Mouse (Mus musculus): Measurements from ENCODE around the gene Cebpg. TPM values are rescaled to one million over a fixed set of nuclear protein-coding genes. Genes with fewer than 3 reads are reported as not detected.

Gene Cebpg
- polyA plus RNA-seq, 1 experiment from 2014 or later: 61.7 TPM

DNA sequence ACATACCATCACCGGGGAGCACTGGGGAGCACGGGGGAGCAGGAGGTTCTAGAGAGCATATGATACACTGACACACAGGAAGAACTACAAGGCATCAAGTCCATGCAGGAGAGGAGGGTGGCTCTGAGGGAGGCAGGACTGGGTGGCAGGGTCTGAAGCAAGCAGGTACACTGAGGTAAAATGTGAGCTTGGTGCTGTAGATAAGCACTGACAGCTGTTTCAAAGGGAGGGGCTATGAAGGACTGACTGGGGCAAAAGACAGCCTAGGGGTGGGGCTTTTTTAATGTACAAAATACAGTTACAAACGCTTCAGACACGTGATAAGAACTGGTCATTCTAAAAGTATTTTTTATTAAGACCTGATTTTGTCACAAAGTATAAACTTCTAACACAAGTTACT lies 10.3 kb downstream of the Cebpg start:
- Histone ChIP-seq H3K4me3 (no peak overlapping the region), H3K27me3 (no peaks in the 10 kb centered on the region), H3K36me3 (ENCODE audit: poor library complexity, severe bottlenecking) (peaks cover 67% of the 10 kb centered on the region), H3K9me3 (replicated peaks) (no peaks in the 10 kb centered on the region), H3K4me2 (no peak overlapping the region), H3K4me1 (no peaks in the 10 kb centered on the region), H3K27ac (no peak overlapping the region), H3K9ac (no peak overlapping the region)
- ATAC-seq: no peak
- 89% methylated on average over 4 of the region's 4 CpGs for WGBS

DNA sequence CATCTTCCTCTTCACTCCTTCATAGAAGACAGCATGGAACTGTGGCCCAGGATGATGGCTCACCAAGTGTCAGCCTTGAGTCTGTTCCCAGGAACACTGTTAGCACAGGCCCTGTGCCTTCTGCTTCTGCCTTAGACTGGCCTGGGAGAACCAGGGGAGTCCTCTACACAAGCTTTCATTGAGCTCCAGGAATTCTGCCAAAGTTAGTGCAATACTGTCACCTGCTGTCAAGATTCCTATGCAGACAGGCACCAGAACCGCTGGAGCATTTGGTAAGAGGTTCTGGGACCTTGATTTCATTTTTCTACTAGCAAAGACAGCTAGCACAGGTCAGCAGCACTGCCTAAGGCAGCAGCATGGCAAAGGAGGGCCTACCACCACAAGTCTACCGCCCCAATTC lies 11.7 kb downstream of the Cebpg start:
- Histone ChIP-seq H3K9ac (no peak overlapping the region), H3K27me3 (no peaks in the 10 kb centered on the region), H3K36me3 (ENCODE audit: poor library complexity, severe bottlenecking) (peaks cover 63% of the 10 kb centered on the region), H3K27ac (no peak overlapping the region), H3K9me3 (replicated peaks) (no peaks in the 10 kb centered on the region), H3K4me3 (no peak overlapping the region), H3K4me2 (no peak overlapping the region), H3K4me1 (no peaks in the 10 kb centered on the region)
- ATAC-seq: no peak
- WGBS: 96% methylated on average over 2 of the region's 2 CpGs

DNA sequence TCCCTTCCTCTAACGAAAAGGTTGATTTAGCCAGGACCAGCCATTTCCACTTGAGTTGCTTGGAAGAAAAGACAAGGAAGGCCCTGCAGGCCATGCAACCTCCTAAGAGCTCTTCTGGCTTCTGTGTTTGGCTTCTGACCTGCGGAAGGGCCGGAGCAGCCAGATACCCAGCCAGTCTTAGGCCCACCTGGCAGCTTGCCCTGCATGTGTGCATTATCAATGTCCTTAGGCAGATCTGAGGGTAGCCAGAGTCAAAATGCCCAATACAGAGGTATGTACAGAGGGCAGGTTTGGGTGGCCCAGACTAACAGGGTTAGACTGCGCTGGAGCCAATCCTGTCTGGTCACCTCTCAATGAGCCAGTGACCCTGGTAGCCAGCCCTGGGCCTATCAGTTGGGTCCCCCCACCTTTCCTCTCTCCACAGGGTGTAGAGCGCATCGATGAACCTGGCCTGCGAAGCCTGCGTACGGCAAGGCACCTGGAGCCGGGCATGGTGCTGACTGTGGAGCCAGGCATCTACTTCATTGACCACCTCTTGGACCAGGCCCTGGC lies 13.0 kb downstream of the Cebpg start:
- H3K4me2 ChIP-seq: no peak overlapping the region
- H3K27me3 ChIP-seq: no peaks in the 10 kb centered on the region
- H3K4me1 ChIP-seq: no peaks in the 10 kb centered on the region
- 93% methylated on average over 10 of the region's 10 CpGs for WGBS
- no peaks in the 10 kb centered on the region for H3K9me3 ChIP-seq (replicated peaks)
- H3K36me3 ChIP-seq (ENCODE audit: poor library complexity, severe bottlenecking): peaks cover 59% of the 10 kb centered on the region
- no peak for ATAC-seq
- no peak overlapping the region for H3K4me3 ChIP-seq
- no peak overlapping the region for H3K27ac ChIP-seq
- no peak overlapping the region for H3K9ac ChIP-seq

- Histone ChIP-seq H3K4me3 (no peak overlapping the region), H3K27ac (no peak overlapping the region), H3K4me2 (no peak overlapping the region), H3K36me3 (ENCODE audit: poor library complexity, severe bottlenecking) (peaks cover 59% of the 10 kb centered on the region), H3K9ac (no peak overlapping the region), H3K4me1 (no peaks in the 10 kb centered on the region), H3K27me3 (no peaks in the 10 kb centered on the region), H3K9me3 (replicated peaks) (no peaks in the 10 kb centered on the region)
- ATAC-seq: no peak
- WGBS: 91% methylated on average over 5 of the region's 5 CpGs
Observed at GRCm38 (mm10) chr7:35042759-35043217, 13.6 kb downstream of the Cebpg start.

- Histone ChIP-seq H3K9ac (no peak overlapping the region), H3K4me2 (no peak overlapping the region), H3K9me3 (replicated peaks) (no peaks in the 10 kb centered on the region), H3K27me3 (no peaks in the 10 kb centered on the region), H3K27ac (no peak overlapping the region), H3K4me3 (no peak overlapping the region), H3K36me3 (ENCODE audit: poor library complexity, severe bottlenecking) (peaks cover 61% of the 10 kb centered on the region), H3K4me1 (no peaks in the 10 kb centered on the region)
- ATAC-seq: no peak
Observed at GRCm38 (mm10) chr7:35042209-35042554, 14.2 kb downstream of the Cebpg start.

DNA sequence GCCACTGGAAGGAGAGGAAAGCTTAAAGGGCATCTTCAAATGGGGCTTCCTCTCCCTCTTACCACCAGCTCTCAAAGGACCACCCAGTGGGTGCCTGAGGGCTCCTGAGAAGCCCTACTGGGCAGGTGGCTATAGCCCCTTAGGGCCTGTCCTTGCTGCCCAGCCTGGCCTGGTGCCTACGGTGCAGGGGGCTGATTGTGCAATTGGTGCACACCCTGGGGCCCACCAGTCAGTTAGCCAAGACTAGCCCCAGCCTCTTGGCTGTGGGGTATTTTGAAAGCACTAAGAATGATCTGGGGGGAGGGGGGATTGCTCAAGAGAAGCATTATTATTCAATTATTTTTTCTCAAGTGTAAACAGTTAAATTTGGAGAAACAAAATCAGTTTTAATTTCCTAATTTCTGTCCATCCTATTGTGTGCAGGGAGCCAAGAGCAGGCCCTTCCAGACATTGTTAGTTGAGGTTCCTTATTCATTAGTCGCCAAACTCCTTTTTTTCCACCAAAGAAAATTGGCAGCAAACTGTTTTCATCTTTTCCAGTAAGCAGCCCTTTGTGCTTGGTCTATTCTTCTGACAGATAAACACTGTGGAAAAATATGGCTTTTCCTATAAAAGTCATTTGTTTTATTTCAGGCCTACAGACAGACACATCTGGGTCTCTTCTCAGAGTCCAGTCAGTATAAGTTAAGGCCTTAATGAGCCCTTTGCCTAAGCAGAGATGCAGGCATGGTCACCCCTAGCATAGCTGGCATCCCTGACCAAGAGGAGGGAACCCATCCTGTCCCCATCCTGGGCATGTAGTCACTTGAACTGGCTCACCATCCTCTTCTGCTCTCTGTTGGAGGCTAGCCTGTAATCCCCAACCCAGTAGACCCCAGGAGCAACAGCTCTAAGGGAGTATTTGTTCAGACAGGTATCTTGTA lies 14.8 kb downstream of the Cebpg start:
- Histone ChIP-seq H3K4me2 (no peak overlapping the region), H3K4me3 (no peak overlapping the region), H3K9me3 (replicated peaks) (no peaks in the 10 kb centered on the region), H3K9ac (no peak overlapping the region), H3K4me1 (peaks cover under 1% of the 10 kb centered on the region; the same call in 1 of the 2 replicates), H3K27me3 (no peaks in the 10 kb centered on the region), H3K27ac (no peak overlapping the region), H3K36me3 (ENCODE audit: poor library complexity, severe bottlenecking) (peaks cover 57% of the 10 kb centered on the region)
- no peak for ATAC-seq
- WGBS: 69% methylated on average over 2 of the region's 2 CpGs

DNA sequence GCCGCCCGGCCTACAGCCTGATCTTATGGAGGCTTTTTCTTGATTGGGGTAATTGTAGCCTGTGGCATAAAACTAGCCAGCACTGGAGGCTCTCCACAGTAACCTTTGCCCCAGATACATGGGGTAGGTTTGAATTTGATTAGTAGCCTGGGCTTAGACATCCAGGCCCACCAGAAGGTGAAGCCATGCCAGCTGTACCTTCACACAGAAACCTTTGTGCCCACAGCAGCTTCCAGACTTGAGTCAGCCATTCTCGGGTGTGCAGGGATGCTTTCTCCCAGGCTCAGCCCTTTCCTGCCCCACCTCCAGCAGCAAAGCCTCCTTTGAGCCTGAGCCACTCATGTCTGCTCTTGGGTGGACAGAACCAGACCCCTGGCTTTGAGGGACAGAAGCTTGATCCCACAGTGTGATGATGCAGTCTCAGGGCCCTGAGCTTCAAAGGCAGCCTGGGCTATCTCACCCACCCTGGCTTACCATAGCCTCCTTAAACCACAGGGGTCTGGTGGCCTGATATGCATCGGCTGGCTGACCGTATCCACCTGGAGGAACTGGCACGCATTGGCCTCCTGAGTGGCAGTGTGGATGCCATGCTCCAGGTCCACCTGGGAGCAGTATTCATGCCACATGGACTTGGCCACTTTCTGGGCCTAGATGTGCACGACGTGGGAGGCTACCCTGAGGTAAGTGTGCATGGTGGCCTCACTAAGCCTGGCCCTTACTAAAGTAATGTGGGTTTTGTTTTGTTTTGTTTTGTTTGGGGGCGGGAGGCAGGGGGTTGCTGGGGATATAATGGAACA lies 16.0 kb downstream of the Cebpg start:
- no peak overlapping the region for H3K9ac ChIP-seq
- 94% methylated on average over 9 of the region's 9 CpGs for WGBS

GRCm38 (mm10) chr7:35037408-35037807 lies 19.0 kb downstream of the Cebpg start:
- Histone ChIP-seq H3K36me3 (ENCODE audit: poor library complexity, severe bottlenecking) (peaks cover 31% of the 10 kb centered on the region), H3K4me3 (no peak overlapping the region), H3K4me2 (no peak overlapping the region), H3K9me3 (replicated peaks) (no peaks in the 10 kb centered on the region), H3K9ac (no peak overlapping the region), H3K4me1 (peaks cover 8% of the 10 kb centered on the region; the same call in 1 of the 2 replicates), H3K27me3 (no peaks in the 10 kb centered on the region), H3K27ac (no peak overlapping the region)
- ATAC-seq: no peak
- WGBS: 94% methylated on average over 6 of the region's 6 CpGs

More for the DNA sequence above, 16.0 kb downstream of the Cebpg start:
- Histone ChIP-seq H3K4me3 (no peak overlapping the region), H3K9me3 (replicated peaks) (no peaks in the 10 kb centered on the region), H3K27ac (no peak overlapping the region), H3K36me3 (ENCODE audit: poor library complexity, severe bottlenecking) (peaks cover 46% of the 10 kb centered on the region), H3K27me3 (no peaks in the 10 kb centered on the region), H3K4me2 (no peak overlapping the region), H3K4me1 (peaks cover 8% of the 10 kb centered on the region; the same call in 1 of the 2 replicates)
- ATAC-seq: no peak

DNA sequence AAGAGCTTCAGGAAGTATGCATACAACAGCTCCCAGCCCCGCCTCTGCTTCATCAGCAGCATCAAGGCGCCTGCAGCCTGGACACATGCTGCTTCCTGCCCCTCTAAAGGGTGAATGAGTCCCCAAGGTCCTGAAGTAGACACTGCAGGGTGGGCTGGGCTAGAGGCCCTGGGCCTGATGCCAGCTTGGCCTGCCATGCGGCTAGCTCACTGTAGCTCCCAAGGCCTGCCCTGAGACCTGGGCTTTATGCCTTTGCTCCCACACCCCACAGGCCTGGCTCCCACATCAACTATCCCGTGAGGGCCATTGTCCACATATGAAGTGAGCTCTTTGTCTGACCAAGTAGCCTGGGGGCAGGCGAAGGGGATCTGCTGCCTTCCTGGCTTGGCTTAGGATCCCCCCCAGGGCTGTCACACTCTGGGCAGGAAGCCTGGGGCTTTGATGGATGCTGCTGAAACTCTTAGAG lies 20.1 kb downstream of the Cebpg start:
- Histone ChIP-seq H3K36me3 (ENCODE audit: poor library complexity, severe bottlenecking) (peaks cover 41% of the 10 kb centered on the region), H3K27ac (peak overlapping the region; percentile 36; the same call in 1 of the 2 replicates), H3K4me1 (peaks cover 8% of the 10 kb centered on the region; the same call in 1 of the 2 replicates), H3K9me3 (replicated peaks) (no peaks in the 10 kb centered on the region), H3K9ac (no peak overlapping the region), H3K4me3 (no peak overlapping the region), H3K27me3 (no peaks in the 10 kb centered on the region), H3K4me2 (no peak overlapping the region)
- WGBS: 55% methylated on average over 5 of the region's 5 CpGs
- ATAC-seq: peak; percentile 44; the same call in 1 of the 2 replicates

GRCm38 (mm10) chr7:35035565-35035964 lies 20.8 kb downstream of the Cebpg start:
- no peak overlapping the region for H3K9ac ChIP-seq
- H3K36me3 ChIP-seq (ENCODE audit: poor library complexity, severe bottlenecking): peaks cover 38% of the 10 kb centered on the region
- H3K4me3 ChIP-seq: no peak overlapping the region
- WGBS: 91% methylated on average over 4 of the region's 4 CpGs
- no peak overlapping the region for H3K4me2 ChIP-seq
- H3K9me3 ChIP-seq (replicated peaks): no peaks in the 10 kb centered on the region
- H3K4me1 ChIP-seq: peaks cover 8% of the 10 kb centered on the region; the same call in 1 of the 2 replicates
- no peaks in the 10 kb centered on the region for H3K27me3 ChIP-seq
- ATAC-seq: no peak
- no peak overlapping the region for H3K27ac ChIP-seq

- no peaks in the 10 kb centered on the region for H3K9me3 ChIP-seq (replicated peaks)
- H3K9ac ChIP-seq: no peak overlapping the region
- no peak for ATAC-seq
- no peak overlapping the region for H3K4me2 ChIP-seq
- 65% methylated on average over 6 of the region's 6 CpGs for WGBS
- H3K4me1 ChIP-seq: peaks cover 8% of the 10 kb centered on the region; the same call in 1 of the 2 replicates
- H3K27ac ChIP-seq: no peak overlapping the region
- H3K36me3 ChIP-seq (ENCODE audit: poor library complexity, severe bottlenecking): peaks cover 34% of the 10 kb centered on the region
- no peak overlapping the region for H3K4me3 ChIP-seq
- H3K27me3 ChIP-seq: no peaks in the 10 kb centered on the region
Observed at GRCm38 (mm10) chr7:35035141-35035553, 21.2 kb downstream of the Cebpg start.

DNA sequence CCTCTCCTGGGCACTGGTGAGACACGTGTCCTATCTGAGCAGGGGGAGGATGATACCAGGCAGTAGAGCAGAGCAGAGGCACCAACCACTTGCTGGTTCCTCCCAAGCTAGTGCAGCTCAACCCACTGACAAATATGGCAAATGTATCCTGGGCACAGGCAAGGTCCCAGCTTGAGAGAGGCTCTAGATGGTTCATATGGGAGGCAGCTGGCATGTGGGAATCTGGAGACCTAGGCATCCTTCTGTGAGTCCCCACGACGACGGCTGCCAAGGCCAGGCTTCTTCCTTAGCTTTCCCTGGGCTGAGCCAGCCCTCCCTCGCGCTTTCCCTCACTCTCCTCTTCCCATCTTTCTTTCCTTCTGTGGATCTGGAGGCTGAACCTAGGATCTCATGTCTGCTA lies 25.8 kb downstream of the Cebpg start:
- peaks cover 26% of the 10 kb centered on the region; the same call in 1 of the 2 replicates for H3K36me3 ChIP-seq (ENCODE audit: poor library complexity, severe bottlenecking)
- no peaks in the 10 kb centered on the region for H3K27me3 ChIP-seq
- 81% methylated on average over 6 of the region's 6 CpGs for WGBS
- no peak overlapping the region for H3K9ac ChIP-seq
- no peak overlapping the region for H3K4me3 ChIP-seq
- H3K9me3 ChIP-seq (replicated peaks): no peaks in the 10 kb centered on the region
- H3K4me2 ChIP-seq: no peak overlapping the region
- no peak overlapping the region for H3K27ac ChIP-seq
- ATAC-seq: no peak
- H3K4me1 ChIP-seq: no peaks in the 10 kb centered on the region
